Mouse (Mus musculus): ENCODE data around the gene Tex264.

Gene Tex264

GRCm38 (mm10) chr9:106685249-106686101, at the start of gene Tex264:
Gene Tex264, minus strand, starts transcription at chr9:106685927.
- peak; percentile 58 to 62 for DNase-seq (ENCODE audit: low spot score in 2 of 2)

GRCm38 (mm10) chr9:106733690-106734089, 48.0 kb upstream of the Tex264 start:
- no peak for DNase-seq (ENCODE audit: low spot score in 2 of 2)

GRCm38 (mm10) chr9:106729416-106729815, 43.7 kb upstream of the Tex264 start:
- DNase-seq (ENCODE audit: low spot score in 2 of 2), result no peak

GRCm38 (mm10) chr9:106726891-106727290, 41.2 kb upstream of the Tex264 start:
- no peak for DNase-seq (ENCODE audit: low spot score in 2 of 2)

- DNase-seq (ENCODE audit: low spot score in 2 of 2), result no peak
Measured at GRCm38 (mm10) chr9:106725435-106725834, 39.7 kb upstream of the Tex264 start.

GRCm38 (mm10) chr9:106724864-106725263, 39.1 kb upstream of the Tex264 start:
- DNase-seq (ENCODE audit: low spot score in 2 of 2), result no peak

- no peak for DNase-seq (ENCODE audit: low spot score in 2 of 2)
Measured at GRCm38 (mm10) chr9:106716729-106717128, 31.0 kb upstream of the Tex264 start.

- no peak for DNase-seq (ENCODE audit: low spot score in 2 of 2)
Measured at GRCm38 (mm10) chr9:106716232-106716631, 30.5 kb upstream of the Tex264 start.

GRCm38 (mm10) chr9:106712470-106712869, 26.7 kb upstream of the Tex264 start:
- no peak for DNase-seq (ENCODE audit: low spot score in 2 of 2)

GRCm38 (mm10) chr9:106692973-106693481, 7.3 kb upstream of the Tex264 start:
- no peak for DNase-seq (ENCODE audit: low spot score in 2 of 2)

- DNase-seq (ENCODE audit: low spot score in 2 of 2), result no peak
Measured at GRCm38 (mm10) chr9:106688834-106689233, 3.1 kb upstream of the Tex264 start.

GRCm38 (mm10) chr9:106686983-106687650, 1.4 kb upstream of the Tex264 start:
- DNase-seq (ENCODE audit: low spot score in 2 of 2), result peak; percentile 26 to 55

- DNase-seq (ENCODE audit: low spot score in 2 of 2), result no peak
Measured at GRCm38 (mm10) chr9:106684918-106685248, 844 bp downstream of the Tex264 start.

- DNase-seq (ENCODE audit: low spot score in 2 of 2), result no peak
Measured at GRCm38 (mm10) chr9:106684093-106684872, 1.4 kb downstream of the Tex264 start.

- no peak for DNase-seq (ENCODE audit: low spot score in 2 of 2)
Measured at GRCm38 (mm10) chr9:106681026-106681425, 4.7 kb downstream of the Tex264 start.

- DNase-seq (ENCODE audit: low spot score in 2 of 2), result no peak
Measured at GRCm38 (mm10) chr9:106678242-106678641, 7.5 kb downstream of the Tex264 start.

- no peak for DNase-seq (ENCODE audit: low spot score in 2 of 2)
Measured at GRCm38 (mm10) chr9:106677702-106678101, 8.0 kb downstream of the Tex264 start.

GRCm38 (mm10) chr9:106676571-106676970, 9.2 kb downstream of the Tex264 start:
- DNase-seq (ENCODE audit: low spot score in 2 of 2), result no peak

- no peak for DNase-seq (ENCODE audit: low spot score in 2 of 2)
Measured at GRCm38 (mm10) chr9:106675965-106676364, 9.8 kb downstream of the Tex264 start.

GRCm38 (mm10) chr9:106675480-106675879, 10.2 kb downstream of the Tex264 start:
- DNase-seq (ENCODE audit: low spot score in 2 of 2), result peak; percentile 57 to 72

- no peak for DNase-seq (ENCODE audit: low spot score in 2 of 2)
Measured at GRCm38 (mm10) chr9:106673860-106674259, 11.9 kb downstream of the Tex264 start.

- no peak for DNase-seq (ENCODE audit: low spot score in 2 of 2)
Measured at GRCm38 (mm10) chr9:106664856-106665255, 20.9 kb downstream of the Tex264 start.
